Mouse (Mus musculus) intestine, embryonic 14.5 days (tissue): Measurements from ENCODE around the gene Fam81a. TPM values are rescaled to one million over a fixed set of nuclear protein-coding genes. Genes with fewer than 3 reads are reported as not detected.

Experiments
- ATAC-seq: fragments of 200-750 bp; cut with Nextera tagmentation; replicated peaks from 2 replicates; pipeline ENCODE4 v1.8.0; 2017; ENCODE audit warnings: low read depth, moderate number of reproducible peaks, moderate TSS enrichment, moderate library complexity; ENCODE audit not compliant: low FRiP score, low TSS enrichment
- DNase-seq: peaks from one replicate; pipeline ENCODE4 v3.0.0-alpha.2; 2018; ENCODE audit warnings: low spot score
- H3K27ac ChIP-seq: fragments of 300-500 bp; sonication (generic); 2 replicates; pipeline ENCODE4 v1.5.1; 2014; ENCODE audit warnings: low read depth, mild to moderate bottlenecking, control low read depth
- H3K27me3 ChIP-seq: fragments of 300-500 bp; sonication (generic); replicated peaks from 2 replicates; pipeline ENCODE4 v1.6.1; 2014; ENCODE audit warnings: low read length, control low read depth; ENCODE audit not compliant: control insufficient read depth, insufficient read depth
- H3K36me3 ChIP-seq: fragments of 300-500 bp; sonication (generic); 2 replicates; pipeline ENCODE4 v1.6.1; 2014; ENCODE audit warnings: low read length, control low read depth; ENCODE audit not compliant: control insufficient read depth, insufficient read depth
- H3K4me1 ChIP-seq: fragments of 300-500 bp; sonication (generic); replicated peaks from 2 replicates; pipeline ENCODE4 v1.6.1; 2014; ENCODE audit warnings: low read length, control low read depth, mixed read lengths; ENCODE audit not compliant: control insufficient read depth, insufficient read depth
- H3K4me2 ChIP-seq: fragments of 300-500 bp; sonication (generic); 2 replicates; pipeline ENCODE4 v1.6.1; 2014; ENCODE audit warnings: low read length
- H3K4me3 ChIP-seq: fragments of 300-500 bp; sonication (generic); 2 replicates; pipeline ENCODE4 v1.5.1; 2014; ENCODE audit warnings: low read depth, low read length, control low read depth, mixed read lengths
- H3K9ac ChIP-seq: fragments of 300-500 bp; sonication (generic); 2 replicates; pipeline ENCODE4 v1.6.1; 2014; ENCODE audit warnings: mild to moderate bottlenecking, low read length
- H3K9me3 ChIP-seq: fragments of 300-500 bp; sonication (generic); 2 replicates; pipeline ENCODE4 v1.6.1; 2016; ENCODE audit warnings: low read length, control low read depth; ENCODE audit not compliant: control insufficient read depth
- WGBS: fragments of 180-500 bp; shearing (Covaris S2); extraction: QIAGEN DNeasy Blood & Tissue Kit; methylation state at CpG from one replicate; pipeline ENCODE4 v1.1.7; 2014; 5-methylcytosine and 5-hydroxymethylcytosine counted together
- polyA plus RNA-seq: library from polyadenylated mRNA; unstranded; fragments of >200 nt; fragmentation: Nextera tagmentation; extraction: Ambion mirVana; gene quantifications from 2 replicates; pipeline ENCODE4 v1.2.1, GENCODE M21; 2014

Gene Fam81a
- polyA plus RNA-seq, 1 experiment from 2014 or later, result 6.5 TPM

DNA sequence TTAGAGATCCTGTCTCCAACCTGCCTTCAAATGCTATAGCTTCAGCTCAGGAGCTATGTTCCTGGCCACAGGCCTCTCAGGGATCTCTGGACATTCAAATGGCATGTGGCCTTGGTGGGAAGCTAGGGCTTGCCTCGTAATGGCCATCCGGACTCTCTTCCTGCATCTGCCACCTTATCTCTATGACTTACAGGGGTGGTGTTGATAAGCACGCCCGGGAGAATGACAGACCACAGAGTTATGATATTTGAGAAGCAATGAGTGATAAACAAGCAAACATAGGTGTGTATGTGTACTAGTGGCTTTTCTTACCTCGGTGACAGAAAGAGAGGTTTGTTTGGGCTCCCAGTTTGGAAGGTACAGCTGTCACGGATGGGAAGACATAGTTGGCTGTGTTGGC, 96.1 kb downstream of the Fam81a start:
- DNase-seq, result no peak
- Histone ChIP-seq H3K9ac (no peak overlapping the region), H3K36me3 (no peaks in the 10 kb centered on the region), H3K4me2 (no peak overlapping the region), H3K4me3 (no peak overlapping the region), H3K27ac (no peak overlapping the region), H3K4me1 (peaks cover 21% of the 10 kb centered on the region), H3K9me3 (no peaks in the 10 kb centered on the region), H3K27me3 (no peaks in the 10 kb centered on the region)
- ATAC-seq, result no peak
- 68% methylated on average over 6 of the region's 6 CpGs for WGBS

GRCm38 (mm10) chr9:70044865-70045264, 97.5 kb downstream of the Fam81a start:
- no peaks in the 10 kb centered on the region for H3K9me3 ChIP-seq
- 57% methylated on average over 2 of the region's 2 CpGs for whole genome bisulfite sequencing
- no peak overlapping the region for H3K9ac ChIP-seq
- no peak overlapping the region for H3K27ac ChIP-seq
- H3K36me3 ChIP-seq, result no peaks in the 10 kb centered on the region
- no peak overlapping the region for H3K4me3 ChIP-seq
- H3K27me3 ChIP-seq, result no peaks in the 10 kb centered on the region
- H3K4me1 ChIP-seq, result peaks cover 16% of the 10 kb centered on the region
- ATAC-seq, result no peak
- no peak overlapping the region for H3K4me2 ChIP-seq
- DNase-seq, result no peak

DNA sequence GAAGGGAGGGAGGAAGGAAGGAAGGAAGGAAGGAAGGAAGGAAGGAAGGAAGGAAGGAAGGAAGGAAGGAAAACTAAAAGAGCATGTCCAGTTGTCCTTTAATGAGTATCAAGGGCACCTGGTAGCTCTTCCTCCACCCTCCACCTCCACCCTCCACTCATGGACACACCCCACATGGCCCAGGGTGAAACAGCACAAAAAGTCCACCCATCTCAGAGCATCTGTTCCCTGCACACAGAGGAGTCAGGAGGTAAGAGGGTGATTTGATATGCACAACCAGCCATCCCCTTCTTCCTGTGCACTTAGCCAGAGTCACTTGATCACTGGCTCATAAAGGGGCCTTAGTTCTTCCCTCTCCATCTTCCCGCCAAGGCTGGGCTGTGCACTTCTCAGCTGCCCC, 99.4 kb downstream of the Fam81a start:
- no peaks in the 10 kb centered on the region for H3K27me3 ChIP-seq
- H3K9me3 ChIP-seq, result no peaks in the 10 kb centered on the region
- no peak for ATAC-seq
- peaks cover 4% of the 10 kb centered on the region; the same call in 1 of the 2 replicates for H3K4me1 ChIP-seq
- no peaks in the 10 kb centered on the region for H3K36me3 ChIP-seq
- H3K4me2 ChIP-seq, result no peak overlapping the region
- no peak overlapping the region for H3K27ac ChIP-seq
- 82% methylated on average over 1 of the region's 1 CpGs for WGBS
- H3K9ac ChIP-seq, result no peak overlapping the region
- H3K4me3 ChIP-seq, result no peak overlapping the region
- DNase-seq, result no peak

GRCm38 (mm10) chr9:70042137-70042536, 100.2 kb downstream of the Fam81a start:
- no peak overlapping the region for H3K4me2 ChIP-seq
- DNase-seq, result no peak
- no peak overlapping the region for H3K4me3 ChIP-seq
- H3K27ac ChIP-seq, result no peak overlapping the region
- no peaks in the 10 kb centered on the region for H3K36me3 ChIP-seq
- no peaks in the 10 kb centered on the region for H3K9me3 ChIP-seq
- H3K27me3 ChIP-seq, result no peaks in the 10 kb centered on the region
- ATAC-seq, result no peak
- no peak overlapping the region for H3K9ac ChIP-seq
- H3K4me1 ChIP-seq, result 0 out of 2 replicates have a peak, but pooled peaks cover 4% of the 10 kb centered on the region
- 90% methylated on average over 4 of the region's 4 CpGs for WGBS

GRCm38 (mm10) chr9:70040570-70040969, 101.8 kb downstream of the Fam81a start:
- no peaks in the 10 kb centered on the region for H3K36me3 ChIP-seq
- no peaks in the 10 kb centered on the region for H3K9me3 ChIP-seq
- H3K27ac ChIP-seq, result no peak overlapping the region
- DNase-seq, result no peak
- H3K4me3 ChIP-seq, result no peak overlapping the region
- H3K4me2 ChIP-seq, result no peak overlapping the region
- H3K9ac ChIP-seq, result no peak overlapping the region
- WGBS, result 84% methylated on average over 11 of the region's 11 CpGs
- 0 out of 2 replicates have a peak, but pooled peaks cover 4% of the 10 kb centered on the region for H3K4me1 ChIP-seq
- no peak for ATAC-seq
- H3K27me3 ChIP-seq, result no peaks in the 10 kb centered on the region

GRCm38 (mm10) chr9:70039597-70040385, 102.6 kb downstream of the Fam81a start:
- Histone ChIP-seq H3K4me3 (no peak overlapping the region), H3K27ac (no peak overlapping the region), H3K27me3 (no peaks in the 10 kb centered on the region), H3K4me1 (0 out of 2 replicates have a peak, but pooled peaks cover 2% of the 10 kb centered on the region), H3K9me3 (no peaks in the 10 kb centered on the region), H3K9ac (no peak overlapping the region), H3K4me2 (no peak overlapping the region), H3K36me3 (no peaks in the 10 kb centered on the region)
- WGBS, result 69% methylated on average over 6 of the region's 6 CpGs
- DNase-seq, result no peak
- ATAC-seq, result no peak; the same call in 1 of the 2 replicates

Other genes starting within 250 kb of the Fam81a start
- 83.7 and 93.5 TPM in 2 replicates for gene Bnip2, start 153.1 kb downstream of the Fam81a start, polyA plus RNA-seq
- 195 and 196 TPM in 2 replicates for gene Gtf2a2, start 130.0 kb downstream of the Fam81a start, polyA plus RNA-seq
- gene Gcnt3, start 104.5 kb downstream of the Fam81a start, polyA plus RNA-seq, result 3.6 and 5.0 TPM in 2 replicates
- 17.0 and 17.4 TPM in 2 replicates for gene Myo1e, start 64.8 kb upstream of the Fam81a start, polyA plus RNA-seq